Mouse (Mus musculus): ENCODE data around the gene Heg1. TPM values are rescaled to one million over a fixed set of nuclear protein-coding genes. Genes with fewer than 3 reads are reported as not detected.

Heg1 gene
- total RNA-seq, 2 experiments from 2014 or later: 1.8 to 12.2 TPM

DNA sequence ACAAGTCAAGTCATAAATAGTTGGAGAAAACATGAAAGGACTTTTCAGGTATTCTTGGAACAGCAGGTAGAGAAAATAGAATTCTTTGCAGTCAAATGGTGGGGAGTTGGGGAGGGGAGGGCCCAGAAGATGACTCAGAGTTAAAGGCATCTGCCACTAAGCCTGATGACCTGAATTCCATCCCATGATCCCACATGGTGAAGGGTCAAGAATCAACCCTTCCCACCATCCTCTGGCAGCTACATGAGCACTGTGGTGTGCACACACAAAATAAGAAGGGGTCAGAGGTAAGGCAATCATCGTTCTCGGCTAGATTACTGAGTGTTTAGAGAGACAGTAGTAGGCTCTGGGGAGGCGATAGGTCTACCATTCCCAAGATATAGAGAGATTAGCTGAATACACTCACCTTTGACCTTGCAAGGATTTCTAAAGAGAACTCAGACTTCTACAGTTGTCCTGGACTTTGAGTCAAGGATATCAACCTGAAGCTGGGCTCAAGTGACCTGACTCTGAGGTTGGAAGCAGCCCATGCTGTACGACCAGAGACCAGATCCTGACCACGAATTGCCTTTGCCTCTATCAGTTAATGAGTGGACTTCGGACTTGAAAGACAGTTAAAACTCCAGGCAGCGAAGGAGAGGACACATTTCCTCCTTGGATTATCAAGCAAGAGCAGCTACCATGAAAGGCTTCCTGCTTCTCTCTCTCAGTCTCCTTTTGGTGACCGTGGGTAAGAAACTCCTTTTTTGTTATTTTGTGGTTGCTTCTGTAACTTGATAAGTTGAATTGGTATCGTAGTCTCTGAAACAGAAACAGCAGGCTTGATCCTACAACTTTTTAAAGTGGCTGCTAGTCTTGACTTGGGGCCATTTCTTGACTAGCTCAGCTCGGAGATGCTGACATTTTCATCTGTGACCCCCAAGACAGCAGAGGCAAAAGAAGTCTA, 109.9 kb downstream of the Heg1 start, which contains the start of gene Muc13:
Gene Muc13 (plus strand): TSS at position 192 of the 946 bp plus-strand sequence.
- ATAC-seq (replicated peaks; ENCODE audit: low FRiP score, poor library complexity, severe bottlenecking): no peak

DNA sequence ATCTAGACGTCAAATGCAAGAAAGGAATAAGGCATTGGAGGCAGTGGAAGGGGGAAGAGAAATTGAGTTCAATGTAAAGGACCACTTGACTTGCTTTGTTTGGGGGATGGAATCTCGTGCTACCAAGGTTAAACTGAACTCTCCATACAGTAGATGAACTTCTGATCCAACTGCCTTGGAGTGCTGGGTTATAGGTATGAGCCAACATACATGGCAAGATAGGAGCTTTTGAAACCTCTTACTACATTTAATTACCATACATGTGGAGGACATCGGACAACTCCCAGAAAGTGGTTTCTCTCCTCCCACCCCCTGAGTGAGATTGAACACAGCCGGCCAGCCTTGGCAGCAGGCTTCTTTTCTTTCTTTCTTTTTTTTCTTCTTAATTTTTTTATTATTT, 110.9 kb downstream of the Heg1 start:
- ATAC-seq (replicated peaks; ENCODE audit: low FRiP score, poor library complexity, severe bottlenecking): no peak

DNA sequence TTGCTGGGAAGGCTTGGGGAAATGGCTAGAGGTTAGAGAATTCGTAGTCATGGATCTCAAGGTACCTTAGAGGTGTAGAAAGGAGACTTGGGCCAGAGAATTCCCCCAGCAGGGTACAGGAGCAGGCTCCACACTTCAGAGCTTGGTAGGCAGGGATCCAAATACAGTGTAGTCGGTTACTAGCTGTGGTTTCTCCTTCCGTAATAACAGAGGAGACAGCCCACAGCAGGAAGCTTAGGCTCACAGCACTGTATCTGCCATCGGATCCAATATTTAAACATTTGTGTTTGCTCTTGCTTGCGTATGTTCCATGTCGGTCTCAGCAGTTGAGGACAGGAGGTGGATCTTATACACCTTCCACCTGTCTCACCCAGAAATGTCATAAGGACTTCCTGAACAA, 111.7 kb downstream of the Heg1 start:
- no peak for ATAC-seq (replicated peaks; ENCODE audit: low FRiP score, poor library complexity, severe bottlenecking)

DNA sequence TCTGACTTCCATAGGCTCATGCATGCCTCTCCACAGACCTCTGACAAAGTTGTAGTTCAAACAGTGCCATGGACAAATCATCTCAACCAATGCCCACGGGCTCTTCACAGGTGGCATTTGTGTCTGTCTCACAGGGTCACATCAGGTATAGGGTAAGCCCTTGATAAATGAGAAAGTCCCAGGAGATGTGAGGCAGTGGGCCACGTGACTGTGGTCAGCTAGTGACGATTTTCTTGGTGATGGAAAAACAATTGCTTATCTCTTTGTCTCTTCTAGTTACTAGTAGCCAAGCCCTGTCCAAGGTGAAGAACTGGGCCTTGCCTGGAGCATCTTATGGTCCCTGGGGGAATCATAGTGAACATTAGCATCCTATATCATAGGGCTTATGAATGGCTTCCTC, 112.6 kb downstream of the Heg1 start:
- ATAC-seq (replicated peaks; ENCODE audit: low FRiP score, poor library complexity, severe bottlenecking): no peak

DNA sequence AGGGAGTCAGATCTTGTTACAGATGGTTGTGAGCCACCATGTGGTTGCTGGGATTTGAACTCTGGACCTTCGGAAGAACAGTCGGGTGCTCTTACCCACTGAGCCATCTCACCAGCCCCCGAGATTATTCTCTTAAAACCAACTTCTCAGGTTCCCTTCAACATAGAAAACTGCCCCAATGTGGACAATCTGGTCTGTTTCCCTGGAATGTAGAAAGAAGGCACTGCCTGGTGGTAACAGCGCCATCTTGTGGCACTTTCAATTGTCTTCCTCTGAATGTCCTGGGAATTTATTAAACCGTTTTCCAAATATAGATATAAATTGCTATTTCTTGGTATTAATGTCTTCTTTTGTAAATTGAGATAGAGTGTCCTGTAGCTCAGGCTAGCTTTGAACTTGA, 113.7 kb downstream of the Heg1 start:
- no peak for ATAC-seq (replicated peaks; ENCODE audit: low FRiP score, poor library complexity, severe bottlenecking)

DNA sequence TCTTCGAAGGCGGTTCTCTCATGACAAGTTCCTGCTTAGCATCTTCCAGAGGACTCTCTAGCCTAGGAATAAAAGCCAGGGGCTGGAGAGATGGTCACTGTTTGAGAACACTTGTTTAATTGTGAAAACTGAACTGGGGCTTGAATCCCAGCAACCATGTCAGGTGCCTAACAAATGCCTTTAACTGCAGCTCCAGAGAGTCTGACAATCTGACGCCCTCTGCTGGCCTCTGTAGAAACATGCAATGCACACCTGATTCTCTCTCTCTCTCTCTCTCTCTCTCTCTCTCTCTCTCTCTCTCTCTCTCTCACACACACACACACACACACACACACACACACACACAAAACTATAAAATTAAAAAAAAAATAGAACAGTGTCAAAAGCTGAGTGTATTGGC, 125.8 kb downstream of the Heg1 start:
- ATAC-seq (replicated peaks; ENCODE audit: low FRiP score, poor library complexity, severe bottlenecking): no peak

DNA sequence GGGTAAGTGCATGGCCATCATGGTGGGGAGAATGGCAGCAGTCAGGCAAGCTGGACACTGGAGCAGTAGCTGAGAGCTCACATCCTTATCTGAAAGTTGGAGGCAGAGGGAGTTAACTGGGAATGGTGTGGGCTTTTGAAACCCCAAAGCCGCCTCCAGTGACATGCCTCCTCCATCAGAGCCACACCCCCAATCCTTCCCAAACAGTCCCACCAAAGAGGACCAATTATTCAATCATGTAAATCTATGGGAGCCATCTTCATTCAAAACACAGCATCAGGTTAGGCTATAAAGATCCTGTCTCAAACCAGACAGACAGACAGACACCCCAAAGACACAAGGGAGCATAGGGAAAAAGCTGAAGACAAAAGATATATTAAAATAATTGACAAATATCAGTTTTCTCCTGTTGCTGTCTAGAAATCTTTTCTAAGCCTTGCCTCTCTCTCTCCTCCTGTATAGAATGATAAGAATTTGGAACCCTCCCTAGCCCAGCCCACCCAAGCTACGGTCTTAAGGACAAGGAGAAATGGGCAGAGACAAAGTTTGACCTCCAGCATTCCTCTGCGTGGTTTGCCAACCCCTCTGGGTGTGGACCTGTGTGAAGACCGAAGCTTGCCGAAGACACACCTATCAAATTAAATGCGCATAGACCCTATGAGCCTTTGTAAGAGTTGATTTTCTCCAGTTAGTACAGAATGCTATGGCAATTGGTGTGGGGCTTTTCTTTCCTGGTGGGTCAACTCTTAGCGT, 134.4 kb downstream of the Heg1 start:
- ATAC-seq (replicated peaks; ENCODE audit: low FRiP score, poor library complexity, severe bottlenecking): no peak

DNA sequence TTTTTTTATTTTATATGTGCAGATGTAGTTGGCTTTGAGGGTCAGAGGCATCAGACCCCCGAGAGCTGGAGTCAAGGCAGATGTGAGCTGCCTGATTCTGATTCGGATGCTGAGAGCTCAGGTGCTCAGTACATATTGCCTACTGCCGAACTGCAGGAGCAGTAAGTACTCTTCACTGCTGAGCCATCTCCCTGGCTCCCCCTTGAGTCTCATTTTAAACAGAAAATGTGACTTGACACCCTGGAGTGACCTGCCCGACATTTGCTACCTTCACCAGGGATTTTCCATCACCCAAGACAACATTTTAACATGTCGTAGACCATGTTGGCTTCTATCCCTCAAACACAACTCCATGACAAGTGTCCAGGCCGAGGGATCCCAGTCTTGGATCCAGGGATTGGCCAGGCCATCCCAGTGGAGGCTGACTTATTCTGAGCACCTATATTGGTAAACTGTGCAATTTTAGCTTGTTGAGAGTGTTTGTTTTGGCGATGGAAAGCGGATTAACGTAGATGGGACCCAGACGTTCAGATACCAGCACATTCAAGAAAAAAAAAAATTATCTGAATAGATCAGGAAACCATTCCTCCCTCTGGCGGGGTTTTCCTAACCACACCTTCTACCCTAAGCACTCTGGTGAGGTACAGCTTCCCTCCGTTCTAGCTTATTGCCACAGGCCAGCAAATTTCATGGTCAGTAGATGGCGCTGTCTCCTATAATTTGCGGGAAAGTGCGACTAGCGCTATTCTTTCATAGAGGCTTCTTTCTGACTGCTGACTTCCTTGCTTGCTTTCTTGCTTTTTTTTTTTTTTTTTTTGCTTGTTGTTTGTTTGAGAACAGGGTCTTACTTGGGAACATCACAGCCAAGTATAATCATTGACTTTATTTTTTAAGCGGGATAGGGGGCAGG, 136.4 kb downstream of the Heg1 start:
- no peak; the same call in 1 of the 2 replicates for ATAC-seq (replicated peaks; ENCODE audit: low FRiP score, poor library complexity, severe bottlenecking)

Other genes with a start within 250 kb of the Heg1 start
- gene Slc12a8, start 167.0 kb upstream of the Heg1 start, total RNA-seq (2015; ENCODE audit: low replicate concordance): not detected in 2 replicates
- not detected in 2 replicates for gene Slc12a8, start 167.0 kb upstream of the Heg1 start, total RNA-seq (2017; ENCODE audit: low replicate concordance)
- 1.8 and 6.3 TPM in 2 replicates for gene Muc13, start 109.7 kb downstream of the Heg1 start, total RNA-seq (2015; ENCODE audit: low replicate concordance)
- gene Muc13, start 109.7 kb downstream of the Heg1 start, total RNA-seq (2017; ENCODE audit: low replicate concordance): 0.51 and 1.2 TPM in 2 replicates
- gene Itgb5, start 145.3 kb downstream of the Heg1 start, total RNA-seq (2015; ENCODE audit: low replicate concordance): 6.1 and 13.8 TPM in 2 replicates
- 8.9 and 9.2 TPM in 2 replicates for gene Itgb5, start 145.3 kb downstream of the Heg1 start, total RNA-seq (2017; ENCODE audit: low replicate concordance)